ENCODE assay signal across 8 mouse cellular contexts in the genomic region with DNA sequence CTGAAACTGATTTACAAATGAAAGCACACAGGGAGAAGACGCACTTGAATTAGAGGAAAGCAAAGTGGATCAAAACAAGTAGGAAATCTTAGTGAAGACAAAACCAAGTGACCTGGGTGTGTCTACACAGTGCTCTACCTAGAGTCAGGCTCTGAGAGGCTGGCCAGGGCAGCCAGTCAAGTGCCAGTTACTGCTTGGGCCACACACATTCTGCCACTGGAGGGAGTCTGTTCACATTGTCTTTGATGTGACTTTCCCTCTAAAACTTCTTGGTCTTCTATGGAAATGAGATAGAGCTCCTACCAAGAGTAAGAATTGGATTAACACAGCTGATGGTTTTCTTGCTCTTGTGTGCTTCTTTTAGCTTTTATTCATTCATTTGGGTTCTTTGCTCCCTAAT.
DNase-seq lines count a peak whose midpoint lies in the region; ATAC-seq and TF ChIP-seq lines count a peak whose summit lies in the region.
"Had no signal": no experiment of that assay in that cellular context is flagged by ENCODE, and none has a peak within 500 bp of the region (broad histone marks: within the 10 kb centered on the region; RNA-seq: fewer than 3 reads in every experiment).

No protein-coding gene starts in this region.

- no peak overlapping the region for H3K4me2 ChIP-seq in kidney, embryonic 16.5 days (replicated peaks; ENCODE audit: low read depth, low read length)
- H3K4me2 ChIP-seq in liver, embryonic 11.5 days = no peak overlapping the region
- no peak overlapping the region for H3K4me2 ChIP-seq in forebrain, embryonic 13.5 days

- H3K9ac ChIP-seq in kidney, embryonic 16.5 days (replicated peaks; ENCODE audit: low read length) = no peak overlapping the region
- no peak overlapping the region for H3K9ac ChIP-seq in liver, embryonic 11.5 days (ENCODE audit: low read depth, low read length)
- H3K9ac ChIP-seq in forebrain, embryonic 13.5 days = no peak overlapping the region

- peak; percentile 73 for TF ChIP-seq CTCF in Patski (IDR thresholded peaks at IDR 0.05)

- no peaks in the 10 kb centered on the region for H3K9me3 ChIP-seq in kidney, embryonic 16.5 days (ENCODE audit: low read length)
- H3K9me3 ChIP-seq in liver, embryonic 11.5 days (ENCODE audit: control insufficient read depth, low read length) = no peaks in the 10 kb centered on the region
- no peaks in the 10 kb centered on the region for H3K9me3 ChIP-seq in forebrain, embryonic 13.5 days (replicated peaks)

- ATAC-seq in kidney, embryonic 16.5 days (ENCODE audit: low FRiP score, low TSS enrichment) = no peak
- ATAC-seq in Patski = no peak
- ATAC-seq in liver, embryonic 11.5 days (replicated peaks; ENCODE audit: low FRiP score) = no peak
- no peak for ATAC-seq in forebrain, embryonic 13.5 days

- H3K36me3 ChIP-seq in kidney, embryonic 16.5 days (ENCODE audit: insufficient read depth, low read length) = no peaks in the 10 kb centered on the region
- no peaks in the 10 kb centered on the region for H3K36me3 ChIP-seq in liver, embryonic 11.5 days (ENCODE audit: control insufficient read depth, insufficient read depth, low read length)
- no peaks in the 10 kb centered on the region for H3K36me3 ChIP-seq in forebrain, embryonic 13.5 days (ENCODE audit: poor library complexity, severe bottlenecking)

- WGBS in kidney, embryonic 16.5 days = 47% methylated on average over 1 of the region's 1 CpGs
- 22% methylated on average over 1 of the region's 1 CpGs for WGBS in liver, embryonic 11.5 days
- WGBS in forebrain, embryonic 13.5 days = 55% methylated on average over 1 of the region's 1 CpGs

- CTCF ChIA-PET in Patski (lab: Charles Lee) = interaction anchor here (0.9 to 6.8 kb wide), 5 partner anchors 9 to 632 kb away, joined by 3 to 38 read pairs (median 3); no protein-coding TSS in a partner anchor

- peak; percentile 64 for DNase-seq in kidney, adult 11 months
- DNase-seq in Patski (ENCODE audit: low read depth, low spot score) = no peak
- peak; percentile 66 for DNase-seq in cerebellum, postnatal 14 days
- DNase-seq in layer of hippocampus, postnatal 10 days (ENCODE audit: low spot score in 2 of 2) = peak; percentile 32 to 37
- no peak for DNase-seq in liver, embryonic 11.5 days (ENCODE audit: low spot score)

- H3K4me3 ChIP-seq in kidney, embryonic 16.5 days (ENCODE audit: low read length) = no peak overlapping the region
- no peak overlapping the region for H3K4me3 ChIP-seq in liver, embryonic 11.5 days (ENCODE audit: low read depth, low read length)
- H3K4me3 ChIP-seq in forebrain, embryonic 13.5 days = no peak overlapping the region
- H3K4me3 ChIP-seq: megakaryocyte, embryonic 14.5 days had no signal

- H3K4me1 ChIP-seq in kidney, embryonic 16.5 days (ENCODE audit: insufficient read depth, low read length) = peaks cover 8% of the 10 kb centered on the region; the same call in 1 of the 2 replicates
- H3K4me1 ChIP-seq in liver, embryonic 11.5 days (replicated peaks; ENCODE audit: control insufficient read depth, insufficient read depth, low read length) = peaks cover 2% of the 10 kb centered on the region; the same call in 1 of the 2 replicates
- H3K4me1 ChIP-seq in forebrain, embryonic 13.5 days = peaks cover 14% of the 10 kb centered on the region

- in situ Hi-C loops in Patski (cut with MboI; ENCODE audit: low pct_unique_long_range_greater_than_20kb) = loop anchor here (25.0 kb wide), 1 partner anchor 618 kb away; no protein-coding TSS in a partner anchor

- POLR2A ChIA-PET in Patski (lab: Charles Lee) = no interaction called here

- no peak overlapping the region for H3K27ac ChIP-seq in kidney, embryonic 16.5 days (ENCODE audit: low read length)
- no peak overlapping the region for H3K27ac ChIP-seq in liver, embryonic 11.5 days (ENCODE audit: low read depth, low read length)
- H3K27ac ChIP-seq in forebrain, embryonic 13.5 days = no peak overlapping the region

- H3K27me3 ChIP-seq in kidney, embryonic 16.5 days (ENCODE audit: insufficient read depth, low read length) = peaks cover 8% of the 10 kb centered on the region; the same call in 1 of the 2 replicates
- H3K27me3 ChIP-seq in Patski = no peaks in the 10 kb centered on the region
- peaks cover 11% of the 10 kb centered on the region for H3K27me3 ChIP-seq in liver, embryonic 11.5 days (replicated peaks; ENCODE audit: control insufficient read depth, insufficient read depth, low read length)
- H3K27me3 ChIP-seq in forebrain, embryonic 13.5 days = no peaks in the 10 kb centered on the region

Comparison
In these comparisons a context has a peak if more than half of its experiments do, and no peak if none do; other contexts are left out.
1. DNase-seq: peak in kidney, adult 11 months (single experiment), cerebellum, postnatal 14 days (2 of 2) and layer of hippocampus, postnatal 10 days (2 of 2); none in Patski (single experiment) and liver, embryonic 11.5 days (single experiment).